Mouse (Mus musculus): ENCODE results near the gene Svop. TPM values are rescaled to one million over a fixed set of nuclear protein-coding genes. Genes with fewer than 3 reads are reported as not detected.

Gene Svop
- total and polyA plus RNA-seq, 3 experiments: 0.31 to 0.51 (median 0.38) TPM

DNA sequence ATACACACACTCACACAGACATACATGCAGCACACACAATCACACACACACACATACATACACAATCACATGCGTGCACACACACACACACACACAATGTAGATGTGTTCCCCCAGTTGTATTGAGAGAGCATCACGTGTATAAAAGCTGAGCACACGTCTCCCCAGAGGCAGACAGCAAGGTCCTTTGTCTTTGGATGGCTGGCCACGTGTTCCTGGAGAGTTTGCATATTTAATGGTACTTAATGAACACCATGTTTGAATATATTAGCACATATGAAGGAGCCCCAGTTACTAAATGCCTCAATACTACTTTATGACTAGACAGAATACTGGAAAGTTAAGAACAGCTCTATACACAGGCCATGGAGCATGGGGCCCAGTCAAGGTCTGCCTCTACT lies 27.4 kb downstream of the Svop start:
- no peak overlapping the region for H3K9ac ChIP-seq (ENCODE audit: insufficient read depth, low read depth)
- no peak overlapping the region for H3K4me2 ChIP-seq (ENCODE audit: insufficient read depth, low read depth, poor library complexity, severe bottlenecking)
- DNase-seq (ENCODE audit: extremely low read depth): no peak
- TF ChIP-seq JUN (IDR thresholded peaks at IDR 0.05; ENCODE audit: insufficient read depth, low read depth, low read length) (no peak), RCOR1 (conservative IDR thresholded peaks at IDR 0.05; ENCODE audit: low read depth, low read length) (no peak), POLR2AphosphoS2 (IDR thresholded peaks at IDR 0.05; ENCODE audit: low read depth, low read length) (no peak), ZMIZ1 (IDR thresholded peaks at IDR 0.05; ENCODE audit: low read depth, low read length) (no peak), CTCF (conservative IDR thresholded peaks at IDR 0.05 in 1 of 2, IDR thresholded peaks at IDR 0.05 in 1 of 2; ENCODE audit: low read depth in 2 of 2, low read length in 2 of 2) (no peak), SMC3 (IDR thresholded peaks at IDR 0.05; ENCODE audit: low read depth, low read length) (no peak), JUND (conservative IDR thresholded peaks at IDR 0.05; ENCODE audit: low read depth, low read length) (no peak), GABPA (IDR thresholded peaks at IDR 0.05; ENCODE audit: insufficient replicate concordance, low read depth, low read length) (no peak), KAT2A (IDR thresholded peaks at IDR 0.05; ENCODE audit: insufficient replicate concordance, low read length) (no peak)
- H3K36me3 ChIP-seq (replicated peaks in 1 of 2; ENCODE audit: control insufficient read depth in 1 of 2, insufficient read depth in 1 of 2, low read length in 1 of 2): peaks cover 0 to 7% of the 10 kb centered on the region in 2 experiments
- H3K79me2 ChIP-seq (replicated peaks; ENCODE audit: control insufficient read depth, extremely low read depth, insufficient read depth, poor library complexity, severe bottlenecking): no peaks in the 10 kb centered on the region
- no peak overlapping the region for H3K27ac ChIP-seq (ENCODE audit: insufficient read depth, low read depth)
- dilution Hi-C loops (cut with MboI; ENCODE audit: extremely low pct_ligation_motif_present, extremely low pct_unique_long_range_greater_than_20kb, low sequenced_read_pairs): no loop called here
- H3K4me1 ChIP-seq (ENCODE audit: control insufficient read depth in 1 of 2, insufficient read depth in 2 of 2): peaks cover 30 to 77% of the 10 kb centered on the region in 2 experiments
- no peak overlapping the region for H3K4me3 ChIP-seq (replicated peaks in 1 of 3; ENCODE audit: low read depth in 2 of 3, low read length in 2 of 3, poor library complexity in 1 of 3)
- peaks cover 1% of the 10 kb centered on the region for H3K9me3 ChIP-seq (replicated peaks; ENCODE audit: low read length)
- no peaks in the 10 kb centered on the region for H3K27me3 ChIP-seq (replicated peaks)
- in situ Hi-C loops (cut with MboI; ENCODE audit: low pct_ligation_motif_present, low pct_unique_long_range_greater_than_20kb, low sequenced_read_pairs): no loop called here

DNA sequence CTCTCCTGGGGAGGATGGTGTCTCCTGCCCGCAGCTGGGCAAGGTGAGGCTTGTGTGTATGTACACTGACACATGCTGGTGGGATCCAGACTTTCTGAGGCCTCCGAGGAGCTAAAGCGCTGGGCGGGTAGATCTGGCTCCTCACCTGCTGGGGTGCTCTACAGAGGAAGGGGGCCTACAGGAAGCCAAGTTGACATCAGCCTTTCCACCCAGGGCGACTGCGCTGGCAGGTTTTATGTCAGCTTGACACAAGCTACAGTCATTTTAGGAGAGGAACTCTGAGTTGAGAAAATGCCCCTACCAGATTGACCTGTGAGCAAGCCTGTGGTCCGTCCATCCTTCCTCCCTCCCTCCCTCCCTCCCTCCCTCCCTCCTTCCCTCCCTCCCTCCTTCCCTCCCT lies 29.7 kb downstream of the Svop start:
- Histone ChIP-seq H3K4me2 (ENCODE audit: insufficient read depth, low read depth, poor library complexity, severe bottlenecking) (peak overlapping the region; percentile 30; the same call in 1 of the 2 replicates), H3K36me3 (replicated peaks in 1 of 2; ENCODE audit: control insufficient read depth in 1 of 2, insufficient read depth in 1 of 2, low read length in 1 of 2) (peaks cover 0 to 7% of the 10 kb centered on the region in 2 experiments), H3K27me3 (replicated peaks) (no peaks in the 10 kb centered on the region), H3K4me3 (replicated peaks in 1 of 3; ENCODE audit: low read depth in 2 of 3, low read length in 2 of 3, poor library complexity in 1 of 3) (no peak overlapping the region), H3K9ac (ENCODE audit: insufficient read depth, low read depth) (peak overlapping the region; percentile 50), H3K79me2 (replicated peaks; ENCODE audit: control insufficient read depth, extremely low read depth, insufficient read depth, poor library complexity, severe bottlenecking) (no peaks in the 10 kb centered on the region), H3K27ac (ENCODE audit: insufficient read depth, low read depth) (peak overlapping the region; percentile 80), H3K9me3 (replicated peaks; ENCODE audit: low read length) (peaks cover 9% of the 10 kb centered on the region), H3K4me1 (ENCODE audit: control insufficient read depth in 1 of 2, insufficient read depth in 2 of 2) (peaks cover 20 to 54% of the 10 kb centered on the region in 2 experiments)
- dilution Hi-C loops (cut with MboI; ENCODE audit: extremely low pct_ligation_motif_present, extremely low pct_unique_long_range_greater_than_20kb, low sequenced_read_pairs) (no loop called here), in situ Hi-C loops (cut with MboI; ENCODE audit: low pct_ligation_motif_present, low pct_unique_long_range_greater_than_20kb, low sequenced_read_pairs) (no loop called here)
- DNase-seq (ENCODE audit: extremely low read depth): peak; percentile 91
- TF ChIP-seq MXI1 (IDR thresholded peaks at IDR 0.05; ENCODE audit: low read depth, low read length) (no peak), NELFE (IDR thresholded peaks at IDR 0.05; ENCODE audit: low read depth, low read length) (no peak), HCFC1 (IDR thresholded peaks at IDR 0.05; ENCODE audit: low read depth, low read length) (no peak), TCF12 (IDR thresholded peaks at IDR 0.05; ENCODE audit: low read depth, low read length) (peak; percentile 90), SMC3 (IDR thresholded peaks at IDR 0.05; ENCODE audit: low read depth, low read length) (peak; percentile 4; the same call in 1 of the 2 replicates), TBP (conservative IDR thresholded peaks at IDR 0.05; ENCODE audit: low read depth, low read length) (no peak), ZNF384 (IDR thresholded peaks at IDR 0.05; ENCODE audit: low read depth, low read length) (no peak), RAD21 (IDR thresholded peaks at IDR 0.05; ENCODE audit: low read depth, low read length) (peak; percentile 21), USF1 (IDR thresholded peaks at IDR 0.05; ENCODE audit: low read depth, low read length) (no peak), UBTF (IDR thresholded peaks at IDR 0.05; ENCODE audit: low read depth, low read length) (no peak; the same call in 1 of the 2 replicates), ZMIZ1 (IDR thresholded peaks at IDR 0.05; ENCODE audit: low read depth, low read length) (no peak), MAZ (IDR thresholded peaks at IDR 0.05; ENCODE audit: low read depth, low read length) (peak; percentile 90), ELF1 (IDR thresholded peaks at IDR 0.05; ENCODE audit: low read depth, low read length) (peak; percentile 65), JUN (IDR thresholded peaks at IDR 0.05; ENCODE audit: insufficient read depth, low read depth, low read length) (peak; percentile 89), SIN3A (IDR thresholded peaks at IDR 0.05; ENCODE audit: low read length) (no peak; the same call in 1 of the 2 replicates), JUND (conservative IDR thresholded peaks at IDR 0.05; ENCODE audit: low read depth, low read length) (peak; percentile 74), IRF4 (IDR thresholded peaks at IDR 0.05; ENCODE audit: low read depth, low read length) (peak; percentile 97), CHD2 (IDR thresholded peaks at IDR 0.05; ENCODE audit: low read length) (no peak), E2F4 (IDR thresholded peaks at IDR 0.05; ENCODE audit: insufficient replicate concordance, low read depth, low read length) (no peak), RCOR1 (conservative IDR thresholded peaks at IDR 0.05; ENCODE audit: low read depth, low read length) (no peak), ETS1 (conservative IDR thresholded peaks at IDR 0.05; ENCODE audit: low read depth, low read length) (peak; percentile 87), CTCF (conservative IDR thresholded peaks at IDR 0.05 in 1 of 2, IDR thresholded peaks at IDR 0.05 in 1 of 2; ENCODE audit: low read depth in 2 of 2, low read length in 2 of 2) (peak in 1 of 2 experiments; percentile 39; a peak in 2 of 4 replicates), MAFK (IDR thresholded peaks at IDR 0.05; ENCODE audit: insufficient replicate concordance, low read length) (no peak), MYC (IDR thresholded peaks at IDR 0.05; ENCODE audit: low read depth, low read length) (no peak), EP300 (IDR thresholded peaks at IDR 0.05; ENCODE audit: low read length) (peak; percentile 95), POLR2AphosphoS2 (IDR thresholded peaks at IDR 0.05; ENCODE audit: low read depth, low read length) (no peak), BHLHE40 (IDR thresholded peaks at IDR 0.05; ENCODE audit: low read depth, low read length) (peak; percentile 75), PAX5 (IDR thresholded peaks at IDR 0.05; ENCODE audit: low read length) (no peak), POLR2A (IDR thresholded peaks at IDR 0.05; ENCODE audit: low read depth, low read length) (peak; percentile 39; the same call in 1 of the 2 replicates), MAX (IDR thresholded peaks at IDR 0.05; ENCODE audit: low read length) (peak; percentile 37; the same call in 1 of the 2 replicates)
